Mouse (Mus musculus): ENCODE measurements around the gene Gm7168. TPM values are rescaled to one million over a fixed set of nuclear protein-coding genes. Genes with fewer than 3 reads are reported as not detected.

Gene Gm7168
- polyA plus RNA-seq (2012; ENCODE audit: low replicate concordance), result not detected in 2 replicates

GRCm38 (mm10) chr17:13948073-13948472, at the start of gene Gm7168:
Gene Gm7168, plus strand, starts transcription at chr17:13948373.

Other genes starting within 250 kb of the Gm7168 start
- gene Afdn, start 187.8 kb upstream of the Gm7168 start, polyA plus RNA-seq (2012; ENCODE audit: low replicate concordance), result 5.4 and 14.4 TPM in 2 replicates
- gene Tcte2, start 186.5 kb upstream of the Gm7168 start, polyA plus RNA-seq (2012; ENCODE audit: low replicate concordance), result not detected in 2 replicates
- gene Gm7356, start 55.3 kb downstream of the Gm7168 start, polyA plus RNA-seq (2012; ENCODE audit: low replicate concordance), result not detected in 2 replicates
- not detected in 2 replicates for gene Gm7358, start 111.2 kb downstream of the Gm7168 start, polyA plus RNA-seq (2012; ENCODE audit: low replicate concordance)